Mouse (Mus musculus): ENCODE data around the gene Uvrag. TPM values are rescaled to one million over a fixed set of nuclear protein-coding genes. Genes with fewer than 3 reads are reported as not detected.
A peak's percentile ranks its signal among the peaks of the same experiment; 100 is the strongest.

Gene Uvrag
- polyA plus RNA-seq, 1 experiment from 2014 or later: 30.1 TPM

DNA sequence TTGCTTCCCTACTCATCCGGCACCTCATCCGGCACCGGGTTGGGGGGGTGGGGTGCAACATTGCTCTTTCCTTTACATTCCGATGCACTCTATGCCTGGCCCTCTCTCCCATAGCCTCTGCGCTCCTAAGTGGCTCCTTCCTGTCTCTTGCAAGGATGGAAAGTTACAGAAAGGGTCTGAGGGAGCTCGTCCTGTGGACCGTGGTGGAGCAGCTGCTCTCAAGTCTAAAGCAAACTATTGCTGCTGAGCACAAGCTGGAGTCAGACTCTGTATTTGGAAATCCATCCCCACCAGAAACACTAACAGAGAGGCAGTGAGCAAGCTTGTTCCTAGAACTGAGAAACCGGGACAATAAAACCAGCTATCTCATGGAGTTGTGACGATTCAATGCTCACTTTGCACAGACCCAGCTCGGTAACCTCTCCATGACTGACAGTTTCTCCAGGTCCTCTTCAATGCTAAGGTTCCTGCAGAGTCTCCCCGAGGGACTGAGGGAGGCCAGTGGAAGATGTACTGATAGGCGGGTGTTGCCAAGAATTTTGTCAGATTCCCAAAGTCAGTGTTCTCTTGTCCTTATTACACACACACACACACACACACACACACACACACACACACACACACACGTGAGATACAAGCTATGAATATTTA is 975 bp downstream of the Uvrag start:
- H3K4me3 ChIP-seq (ENCODE audit: inconsistent target): peak overlapping the region; percentile 64
- WGBS (ENCODE audit: missing documents): under 1% methylated on average over 13 of the region's 13 CpGs
- peaks cover 56% of the 10 kb centered on the region for H3K79me2 ChIP-seq (ENCODE audit: inconsistent target)
- no peaks in the 10 kb centered on the region for H3K36me3 ChIP-seq (ENCODE audit: inconsistent target)
- H3K27ac ChIP-seq: peak overlapping the region; percentile 69

- Histone ChIP-seq H3K4me3 (ENCODE audit: inconsistent target) (no peak overlapping the region), H3K36me3 (ENCODE audit: inconsistent target) (no peaks in the 10 kb centered on the region), H3K79me2 (ENCODE audit: inconsistent target) (peaks cover 74% of the 10 kb centered on the region), H3K27ac (no peak overlapping the region)
- WGBS (ENCODE audit: missing documents): 92% methylated on average over 4 of the region's 4 CpGs
These were observed 3.4 kb downstream of the Uvrag start for GRCm38 (mm10) chr7:99137541-99137940.

GRCm38 (mm10) chr7:99136789-99137188 is 4.2 kb downstream of the Uvrag start:
- Histone ChIP-seq H3K27ac (no peak overlapping the region), H3K36me3 (ENCODE audit: inconsistent target) (no peaks in the 10 kb centered on the region), H3K79me2 (ENCODE audit: inconsistent target) (peaks cover 82% of the 10 kb centered on the region), H3K4me3 (ENCODE audit: inconsistent target) (no peak overlapping the region)
- WGBS (ENCODE audit: missing documents): 94% methylated on average over 6 of the region's 6 CpGs

GRCm38 (mm10) chr7:99133811-99134402 is 7.0 kb downstream of the Uvrag start:
- Histone ChIP-seq H3K4me3 (ENCODE audit: inconsistent target) (peak overlapping the region; percentile 31), H3K27ac (peak overlapping the region; percentile 83), H3K36me3 (ENCODE audit: inconsistent target) (no peaks in the 10 kb centered on the region), H3K79me2 (ENCODE audit: inconsistent target) (peaks cover 94% of the 10 kb centered on the region)
- WGBS (ENCODE audit: missing documents): 3% methylated on average over 8 of the region's 8 CpGs

DNA sequence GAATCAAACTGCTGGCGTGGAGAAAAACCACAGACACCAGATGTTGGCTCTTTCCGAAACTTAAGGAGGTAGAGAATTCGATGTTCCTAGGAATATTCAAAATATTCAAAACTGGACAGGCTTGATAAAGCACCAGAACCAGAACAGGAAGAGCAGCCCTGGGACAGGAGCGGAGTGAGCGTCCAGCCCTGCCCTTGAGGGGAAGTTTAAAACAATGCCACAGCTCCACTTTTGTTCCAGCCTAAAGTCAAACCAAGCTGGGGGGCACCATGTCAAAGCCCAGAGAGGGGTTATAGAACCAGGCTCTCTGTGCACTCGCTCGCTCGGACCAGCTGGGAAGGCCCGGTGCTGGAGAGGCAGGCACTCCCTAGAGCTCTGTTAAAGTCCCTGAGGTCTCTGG is 8.3 kb downstream of the Uvrag start:
- Histone ChIP-seq H3K79me2 (ENCODE audit: inconsistent target) (peaks cover 94% of the 10 kb centered on the region), H3K36me3 (ENCODE audit: inconsistent target) (no peaks in the 10 kb centered on the region), H3K4me3 (ENCODE audit: inconsistent target) (no peak overlapping the region), H3K27ac (peak overlapping the region; percentile 83)
- 55% methylated on average over 9 of the region's 9 CpGs for WGBS (ENCODE audit: missing documents)

DNA sequence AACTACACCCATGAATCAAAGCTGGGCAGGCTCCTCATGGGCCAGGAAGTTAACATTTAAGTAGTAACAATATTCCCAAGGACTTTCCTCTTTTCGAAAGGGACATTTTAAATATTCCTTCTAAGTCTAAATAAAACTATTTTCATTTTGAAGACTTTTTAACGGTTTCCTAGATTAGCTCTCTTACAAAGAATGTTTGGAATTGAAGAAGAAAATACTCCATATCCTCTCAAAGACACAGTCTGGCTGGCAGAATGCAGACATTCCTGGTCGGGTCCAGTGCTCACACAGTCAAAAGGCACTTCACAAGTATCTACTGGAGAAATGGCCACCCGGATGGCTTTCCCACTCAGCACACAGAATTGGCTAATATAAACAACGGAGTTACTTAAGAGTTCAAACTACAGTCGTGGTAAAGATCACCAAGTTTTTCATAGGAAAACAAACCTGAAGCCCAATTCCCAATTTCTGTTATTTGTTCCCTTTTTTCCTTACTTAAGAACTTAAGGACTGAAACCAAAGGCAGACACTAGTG is 9.1 kb downstream of the Uvrag start:
- H3K27ac ChIP-seq: peak overlapping the region; percentile 83
- H3K4me3 ChIP-seq (ENCODE audit: inconsistent target): no peak overlapping the region
- H3K79me2 ChIP-seq (ENCODE audit: inconsistent target): peaks cover 94% of the 10 kb centered on the region
- 71% methylated on average over 6 of the region's 6 CpGs for WGBS (ENCODE audit: missing documents)
- no peaks in the 10 kb centered on the region for H3K36me3 ChIP-seq (ENCODE audit: inconsistent target)

- 56% methylated on average over 8 of the region's 8 CpGs for WGBS (ENCODE audit: missing documents)
- Histone ChIP-seq H3K27ac (no peak overlapping the region), H3K79me2 (ENCODE audit: inconsistent target) (peaks cover 99% of the 10 kb centered on the region), H3K4me3 (ENCODE audit: inconsistent target) (no peak overlapping the region), H3K36me3 (ENCODE audit: inconsistent target) (peaks cover 8% of the 10 kb centered on the region; the same call in 1 of the 2 replicates)
These were observed 12.0 kb downstream of the Uvrag start for GRCm38 (mm10) chr7:99128965-99129364.

DNA sequence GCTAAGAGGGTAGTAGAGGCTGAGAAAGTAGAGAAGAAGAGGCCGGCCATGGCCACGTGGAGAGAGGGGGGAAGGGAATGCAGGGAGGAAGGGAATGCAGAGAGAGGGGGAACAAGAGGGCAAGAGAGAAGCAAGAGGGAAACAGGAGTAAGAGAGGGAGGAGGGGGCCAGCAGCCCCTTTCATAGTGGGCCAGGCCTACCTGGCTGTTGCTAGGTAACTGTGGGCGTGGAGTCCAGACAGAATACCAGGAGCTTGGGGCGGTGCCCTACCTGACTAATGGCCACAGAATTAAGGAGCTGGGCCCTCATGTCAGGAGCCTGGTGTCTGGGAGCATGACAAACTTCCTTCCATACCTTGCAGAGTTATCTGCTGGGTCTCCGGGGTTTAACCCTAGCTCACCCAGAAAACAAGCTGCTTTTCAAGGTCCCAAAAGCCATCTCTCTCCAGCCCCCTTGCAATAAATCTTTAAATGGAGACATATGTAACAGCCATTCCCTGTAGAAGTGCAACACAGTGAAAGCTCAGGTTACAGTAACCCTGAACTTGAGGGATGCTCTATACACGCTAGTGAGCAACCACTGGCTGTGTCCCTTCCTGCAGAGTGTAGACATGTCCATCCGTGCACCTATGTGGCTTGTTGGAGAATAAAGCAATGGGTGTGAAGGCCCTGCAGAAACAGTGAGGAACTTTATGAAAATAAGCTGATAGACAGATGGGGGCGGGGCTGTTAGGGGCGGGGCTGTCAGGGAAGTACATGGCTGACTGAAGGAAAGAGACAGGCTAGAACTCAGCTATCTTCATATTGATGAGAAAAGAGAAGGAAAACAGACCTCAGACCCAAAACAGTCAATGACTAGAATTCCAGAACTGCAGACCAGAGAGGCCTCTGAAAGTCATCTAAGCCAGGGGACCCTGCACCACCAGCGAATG is 12.7 kb downstream of the Uvrag start:
- Histone ChIP-seq H3K4me3 (ENCODE audit: inconsistent target) (no peak overlapping the region), H3K79me2 (ENCODE audit: inconsistent target) (peaks cover 100% of the 10 kb centered on the region), H3K36me3 (ENCODE audit: inconsistent target) (peaks cover 8% of the 10 kb centered on the region; the same call in 1 of the 2 replicates), H3K27ac (no peak overlapping the region)
- 52% methylated on average over 10 of the region's 10 CpGs for WGBS (ENCODE audit: missing documents)

- H3K4me3 ChIP-seq (ENCODE audit: inconsistent target): no peak overlapping the region
- peaks cover 8% of the 10 kb centered on the region; the same call in 1 of the 2 replicates for H3K36me3 ChIP-seq (ENCODE audit: inconsistent target)
- 63% methylated on average over 8 of the region's 8 CpGs for WGBS (ENCODE audit: missing documents)
These were observed 14.9 kb downstream of the Uvrag start for GRCm38 (mm10) chr7:99126057-99126456.

DNA sequence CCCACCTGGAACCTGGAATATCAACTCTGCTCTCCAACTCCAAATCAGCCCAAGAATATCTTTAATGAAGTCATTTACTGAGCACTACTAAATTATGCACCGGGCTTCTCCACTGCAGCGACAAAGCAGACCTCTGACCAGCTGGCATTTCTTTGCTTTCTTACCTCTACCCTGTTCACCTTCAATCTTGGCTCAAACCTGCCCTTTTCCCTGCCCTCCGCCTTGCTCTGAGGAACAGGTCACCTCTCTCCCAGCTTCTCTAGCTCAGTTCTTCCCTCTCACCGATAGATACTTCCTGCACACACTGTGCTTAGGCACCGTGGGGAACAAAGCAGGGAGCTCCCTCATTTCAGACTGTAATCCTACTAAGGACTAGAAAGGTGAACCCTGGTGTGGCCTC is 18.3 kb downstream of the Uvrag start:
- no peak overlapping the region for H3K4me3 ChIP-seq (ENCODE audit: inconsistent target)
- peaks cover 100% of the 10 kb centered on the region for H3K79me2 ChIP-seq (ENCODE audit: inconsistent target)
- H3K27ac ChIP-seq: no peak overlapping the region
- peaks cover 19% of the 10 kb centered on the region; the same call in 1 of the 2 replicates for H3K36me3 ChIP-seq (ENCODE audit: inconsistent target)
- 58% methylated on average over 5 of the region's 5 CpGs for WGBS (ENCODE audit: missing documents)

More at GRCm38 (mm10) chr7:99126057-99126456, 14.9 kb downstream of the Uvrag start:
- H3K79me2 ChIP-seq (ENCODE audit: inconsistent target): peaks cover 100% of the 10 kb centered on the region
- no peak overlapping the region for H3K27ac ChIP-seq

DNA sequence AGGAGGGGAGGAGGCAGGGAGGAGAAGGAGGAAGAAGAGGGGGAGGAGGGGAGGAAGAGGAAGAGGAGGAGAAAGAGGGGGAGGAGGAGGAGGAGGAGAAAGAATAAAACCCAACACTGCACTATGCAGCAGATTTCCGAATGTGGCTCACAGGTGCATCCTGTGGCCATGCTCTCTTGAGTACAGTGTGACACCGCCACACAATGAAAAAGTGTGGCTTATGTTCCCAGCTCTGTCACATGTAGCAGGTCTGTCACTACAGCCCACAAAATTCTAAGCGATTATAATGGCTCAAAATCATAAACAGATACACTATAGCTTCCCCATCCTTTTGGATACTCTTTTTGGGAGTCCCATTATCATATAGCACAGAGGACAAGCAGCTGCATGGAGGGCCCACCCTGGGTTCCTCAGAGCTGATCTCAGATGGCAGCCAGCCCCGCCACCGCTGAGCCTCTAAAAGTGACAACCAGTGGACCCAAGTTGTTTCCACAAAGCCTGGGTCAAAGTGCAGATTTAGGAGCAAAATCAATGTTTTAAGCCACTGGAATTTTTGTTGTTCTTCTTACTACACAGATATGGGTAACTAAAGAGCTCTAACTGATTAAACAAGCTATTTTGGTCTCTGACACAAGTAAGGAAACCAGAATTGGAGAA is 19.9 kb downstream of the Uvrag start:
- H3K36me3 ChIP-seq (ENCODE audit: inconsistent target): peaks cover 34% of the 10 kb centered on the region; the same call in 1 of the 2 replicates
- WGBS (ENCODE audit: missing documents): 46% methylated on average over 5 of the region's 5 CpGs

DNA sequence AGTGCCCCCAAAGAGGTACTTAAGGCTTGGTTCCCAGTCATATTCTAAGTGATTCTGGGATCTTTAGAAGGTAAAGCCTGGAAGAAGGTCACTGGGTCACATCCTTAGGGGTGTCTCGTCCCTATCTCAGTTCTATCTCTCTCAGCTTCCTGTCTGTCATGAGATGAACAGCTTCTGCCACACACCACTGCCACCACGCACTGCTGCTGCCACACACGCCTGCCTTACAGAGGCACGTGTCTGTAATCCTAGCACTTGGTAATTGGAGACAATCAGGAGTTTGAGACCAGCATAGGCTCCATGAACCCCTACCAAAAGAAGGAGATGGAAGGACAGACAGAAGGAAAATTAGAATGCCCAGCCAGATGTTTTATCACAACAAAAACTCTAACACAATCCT is 20.9 kb downstream of the Uvrag start:
- no peak overlapping the region for H3K27ac ChIP-seq
- WGBS (ENCODE audit: missing documents): 69% methylated on average over 4 of the region's 4 CpGs
- H3K36me3 ChIP-seq (ENCODE audit: inconsistent target): peaks cover 36% of the 10 kb centered on the region; the same call in 1 of the 2 replicates

More for the DNA sequence above, 19.9 kb downstream of the Uvrag start:
- no peak overlapping the region for H3K4me3 ChIP-seq (ENCODE audit: inconsistent target)
- H3K79me2 ChIP-seq (ENCODE audit: inconsistent target): peaks cover 100% of the 10 kb centered on the region
- no peak overlapping the region for H3K27ac ChIP-seq

DNA sequence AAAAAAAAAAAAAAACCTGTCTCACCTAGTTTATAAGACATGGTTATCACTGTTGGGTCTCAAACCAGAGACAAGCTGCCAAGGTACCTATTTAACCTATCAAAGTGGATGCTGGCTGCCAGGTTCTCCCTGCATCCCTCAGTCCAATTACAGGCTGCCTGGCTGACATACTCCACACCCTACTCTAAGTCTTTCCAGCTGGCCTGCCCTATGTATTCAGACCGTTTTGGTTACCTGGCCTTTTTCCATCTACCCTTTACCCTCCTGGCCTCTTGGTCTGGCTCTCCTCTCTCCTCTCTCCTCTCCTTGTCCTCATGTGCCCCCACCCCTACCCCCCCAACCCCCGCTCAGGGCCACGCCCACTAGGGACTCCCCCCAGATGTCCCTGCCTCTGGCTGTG is 24.2 kb downstream of the Uvrag start:
- 80% methylated on average over 1 of the region's 3 CpGs for WGBS (ENCODE audit: missing documents)
- Histone ChIP-seq H3K79me2 (ENCODE audit: inconsistent target) (peaks cover 100% of the 10 kb centered on the region), H3K27ac (no peak overlapping the region), H3K36me3 (ENCODE audit: inconsistent target) (peaks cover 42% of the 10 kb centered on the region; the same call in 1 of the 2 replicates), H3K4me3 (ENCODE audit: inconsistent target) (no peak overlapping the region)

More for the DNA sequence above, 20.9 kb downstream of the Uvrag start:
- Histone ChIP-seq H3K4me3 (ENCODE audit: inconsistent target) (no peak overlapping the region), H3K79me2 (ENCODE audit: inconsistent target) (peaks cover 100% of the 10 kb centered on the region)

All from macrophage (primary cell).